Mouse (Mus musculus): Measurements from ENCODE around the gene Panx2.

DNA sequence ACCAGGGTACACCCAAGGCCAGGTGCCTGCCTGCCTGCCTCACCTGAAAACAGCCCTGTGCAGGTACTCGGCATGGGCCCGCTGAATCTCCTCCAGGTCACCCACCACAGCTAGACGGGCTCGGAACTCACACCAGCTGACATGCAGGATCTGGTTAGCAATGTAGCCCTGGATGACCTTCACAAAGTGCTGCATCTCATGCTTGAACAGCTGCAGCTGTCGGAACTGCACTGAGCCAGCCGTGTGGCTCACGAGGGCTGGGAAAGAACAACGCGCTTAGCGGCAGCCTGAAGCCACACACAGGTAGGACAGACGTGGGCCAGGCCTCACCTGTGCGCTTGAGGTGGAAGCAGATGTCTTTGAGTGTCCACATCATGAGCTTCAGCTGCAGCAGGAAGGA is 41.3 kb downstream of the Panx2 start:
- no peak for TF ChIP-seq CTCF (IDR thresholded peaks at IDR 0.05; ENCODE audit: low read depth)
- TF ChIP-seq EP300 (IDR thresholded peaks at IDR 0.05; ENCODE audit: low read depth): no peak
